Mouse (Mus musculus) lung, adult 2 months (tissue): ENCODE measurements at regions not wholly inside any gene's neighbourhood (a gene's known extent, or its start where the extent isn't known, plus 50 kb on each side); places are given as distances from the start of the nearest gene placed in this dataset.

Experiments used
- DNase-seq: peaks from one replicate; pipeline ENCODE4 v3.0.0; 2022
- H3K4me1 ChIP-seq: fragments of 200-500 bp; 2 replicates; pipeline ENCODE4 v1.6.1; 2011; ENCODE audit warnings: low read length; ENCODE audit not compliant: control insufficient read depth, insufficient read depth
- H3K4me3 ChIP-seq: fragments of 200-500 bp; replicated peaks from 2 replicates; pipeline ENCODE3; 2011; ENCODE audit warnings: low read depth, mild to moderate bottlenecking, control low read depth, low read length; ENCODE audit errors: extremely low read depth
- CTCF ChIP-seq: fragments of 200-500 bp; IDR thresholded peaks from 2 replicates; pipeline ENCODE4 v1.5.1; 2011; ENCODE audit warnings: mild to moderate bottlenecking, low read length, control low read depth; ENCODE audit not compliant: insufficient read depth
- POLR2A ChIP-seq: fragments of 200-500 bp; IDR thresholded peaks from 2 replicates; pipeline ENCODE4 v1.6.1; 2011; ENCODE audit warnings: low read depth, mild to moderate bottlenecking, control low read depth, low read length, borderline replicate concordance; ENCODE audit errors: extremely low read depth
- WGBS: fragments of 180-500 bp; shearing (Covaris S2); methylation state at CpG from one replicate; pipeline ENCODE4 v1.1.7; 2018; 5-methylcytosine and 5-hydroxymethylcytosine counted together

- WGBS = 66% methylated on average over 4 of the region's 4 CpGs
- no peak overlapping the region for H3K4me3 ChIP-seq
- H3K4me1 ChIP-seq = peaks cover 1% of the 10 kb centered on the region; the same call in 1 of the 2 replicates
- DNase-seq = no peak
- TF ChIP-seq POLR2A (no peak), CTCF (no peak)
Observed at GRCm38 (mm10) chr2:115339034-115339433, 242.5 kb upstream of the BC052040 start.

GRCm38 (mm10) chr2:115342360-115342759 is 239.2 kb upstream of the BC052040 start:
- WGBS = 95% methylated on average over 14 of the region's 14 CpGs
- TF ChIP-seq CTCF (no peak), POLR2A (no peak)
- no peak for DNase-seq
- Histone ChIP-seq H3K4me1 (peaks cover 4% of the 10 kb centered on the region), H3K4me3 (no peak overlapping the region)

DNA sequence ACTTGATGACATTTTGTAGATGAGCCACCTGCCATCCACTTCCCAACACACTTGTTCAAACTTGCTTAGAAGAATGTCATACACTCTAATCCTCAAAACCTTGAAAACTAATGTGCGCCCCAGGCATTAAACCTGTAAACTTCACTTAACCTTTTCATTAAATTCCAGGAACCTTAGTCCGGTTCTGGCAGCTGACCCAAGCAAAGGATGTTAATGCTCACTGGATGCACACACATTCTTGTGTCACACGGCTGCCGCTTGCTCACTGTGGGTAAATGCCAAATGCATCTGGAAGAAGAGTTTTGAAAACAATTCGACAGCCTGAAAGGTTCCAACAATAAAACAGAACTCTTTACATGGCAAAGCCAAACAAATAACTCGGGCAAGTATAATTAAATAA is 235.0 kb upstream of the BC052040 start:
- TF ChIP-seq POLR2A (no peak), CTCF (no peak)
- WGBS = 56% methylated on average over 6 of the region's 6 CpGs
- no peak overlapping the region for H3K4me3 ChIP-seq
- DNase-seq = no peak
- peaks cover 4% of the 10 kb centered on the region for H3K4me1 ChIP-seq

- no peak for DNase-seq
- 21% methylated on average over 2 of the region's 2 CpGs for WGBS
- Histone ChIP-seq H3K4me1 (peaks cover 4% of the 10 kb centered on the region), H3K4me3 (no peak overlapping the region)
- TF ChIP-seq CTCF = no peak
Observed at GRCm38 (mm10) chr2:115348263-115348662, 233.3 kb upstream of the BC052040 start.

GRCm38 (mm10) chr2:115371072-115371471 is 210.4 kb upstream of the BC052040 start:
- no peak overlapping the region for H3K4me3 ChIP-seq
- H3K4me1 ChIP-seq = no peaks in the 10 kb centered on the region
- WGBS = 26% methylated on average over 6 of the region's 6 CpGs
- TF ChIP-seq POLR2A = no peak
- no peak for TF ChIP-seq CTCF
- DNase-seq = no peak

DNA sequence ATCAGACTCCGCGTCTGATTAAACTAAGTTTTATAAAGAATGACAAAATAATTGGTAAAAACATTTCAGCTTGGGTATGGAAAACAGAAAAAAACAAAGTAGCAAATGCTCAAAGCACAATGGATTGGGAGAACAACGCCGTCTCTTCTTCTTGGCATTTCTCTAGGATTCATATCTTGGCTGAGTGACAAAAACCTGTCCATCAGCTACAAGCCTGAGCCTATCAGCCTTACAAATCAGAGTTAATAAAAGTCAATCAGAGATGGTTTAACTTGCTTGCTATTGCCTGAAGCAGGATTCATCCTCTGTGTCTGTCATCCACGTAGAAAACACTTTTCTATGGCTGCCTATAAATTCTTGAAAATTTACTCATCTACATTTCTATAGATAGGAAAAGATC is 206.2 kb upstream of the BC052040 start:
- WGBS = 67% methylated on average over 5 of the region's 5 CpGs
- no peak for TF ChIP-seq CTCF
- no peak for TF ChIP-seq POLR2A
- Histone ChIP-seq H3K4me3 (no peak overlapping the region), H3K4me1 (no peaks in the 10 kb centered on the region)
- DNase-seq = no peak

DNA sequence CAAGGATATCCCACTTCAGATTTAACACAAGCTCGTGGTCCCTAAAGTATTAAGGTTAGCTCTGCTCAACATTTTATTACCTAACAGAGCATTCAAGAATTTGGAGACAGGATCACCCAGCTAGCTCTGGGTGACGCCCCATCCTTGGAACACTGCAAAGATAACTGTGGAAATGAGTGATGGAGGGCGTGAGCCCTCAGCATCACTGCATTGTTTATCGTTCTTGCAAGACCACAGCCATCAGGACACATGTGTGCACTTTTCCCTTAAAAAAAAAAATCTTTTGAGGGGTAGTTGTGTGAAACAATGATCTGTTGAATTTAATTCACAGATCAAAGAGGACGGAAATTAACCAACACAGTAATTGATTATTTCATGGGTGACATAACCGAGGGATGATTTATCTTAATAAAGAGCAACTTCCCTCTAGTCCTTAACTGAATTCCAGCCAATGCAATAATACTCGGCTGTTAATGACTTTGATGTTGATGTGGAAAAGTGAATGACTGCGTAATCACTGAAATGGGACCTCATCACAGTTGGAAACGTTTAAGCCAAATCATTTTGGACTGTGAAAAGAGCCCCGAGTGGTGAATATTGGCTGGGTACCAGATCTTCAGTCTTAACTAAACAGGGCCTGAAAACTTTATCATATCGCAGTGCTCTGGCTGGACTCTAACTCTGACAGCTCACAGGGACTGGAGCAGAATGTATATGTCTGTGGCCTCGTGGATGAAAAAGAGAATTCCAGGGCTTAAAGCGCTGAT is 196.9 kb upstream of the BC052040 start:
- no peak for TF ChIP-seq CTCF
- no peak for TF ChIP-seq POLR2A
- no peak for DNase-seq
- H3K4me3 ChIP-seq = no peak overlapping the region
- 32% methylated on average over 13 of the region's 13 CpGs for WGBS
- H3K4me1 ChIP-seq = peaks cover 5% of the 10 kb centered on the region

- TF ChIP-seq POLR2A = no peak
- TF ChIP-seq CTCF = no peak
- DNase-seq = no peak
- 32% methylated on average over 16 of the region's 16 CpGs for WGBS
- H3K4me1 ChIP-seq = peaks cover 5% of the 10 kb centered on the region
- no peak overlapping the region for H3K4me3 ChIP-seq
Observed at GRCm38 (mm10) chr2:115385207-115386168, 196.0 kb upstream of the BC052040 start.

DNA sequence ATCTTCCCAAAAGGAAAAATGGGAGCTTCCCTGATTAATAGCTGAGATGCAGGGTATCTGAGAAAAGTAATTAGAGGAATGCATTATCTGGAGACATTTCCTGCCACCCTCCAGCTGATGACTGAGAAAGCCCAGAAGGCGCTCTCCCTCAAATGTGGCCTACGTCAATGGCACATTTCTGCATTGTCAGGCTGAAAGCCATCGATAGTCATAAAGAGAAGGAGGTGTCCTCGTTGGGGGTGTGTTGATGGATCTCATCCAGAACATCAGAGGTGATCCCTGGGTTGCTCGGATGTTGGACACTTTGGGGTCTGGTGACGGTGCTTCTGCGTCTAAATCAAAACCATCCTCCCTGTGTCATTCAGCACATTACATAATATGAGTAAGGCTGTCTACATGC is 189.9 kb upstream of the BC052040 start:
- no peak for TF ChIP-seq POLR2A
- no peak for TF ChIP-seq CTCF
- H3K4me1 ChIP-seq = no peaks in the 10 kb centered on the region
- no peak overlapping the region for H3K4me3 ChIP-seq
- 71% methylated on average over 7 of the region's 7 CpGs for WGBS
- DNase-seq = no peak

- Histone ChIP-seq H3K4me1 (no peaks in the 10 kb centered on the region), H3K4me3 (no peak overlapping the region)
- TF ChIP-seq POLR2A = no peak
- no peak for TF ChIP-seq CTCF
- no peak for DNase-seq
- 74% methylated on average over 8 of the region's 8 CpGs for WGBS
Observed at GRCm38 (mm10) chr2:115392082-115392762, 189.3 kb upstream of the BC052040 start.
